Mouse (Mus musculus) layer of hippocampus, adult 11-12 months (tissue): ENCODE data around the gene Fam98a.

Experiments used
- DNase-seq: peaks from one replicate; pipeline ENCODE4 v3.0.0; 2022; ENCODE audit warnings: low spot score

Gene Fam98a

GRCm38 (mm10) chr17:75551512-75552400 is at the start of gene Fam98a:
Fam98a (minus strand) TSS chr17:75551946.
- DNase-seq, result peak; percentile 98

- DNase-seq, result no peak
Observed at GRCm38 (mm10) chr17:75598652-75599051, 46.9 kb upstream of the Fam98a start.

GRCm38 (mm10) chr17:75582738-75583137 is 31.0 kb upstream of the Fam98a start:
- no peak for DNase-seq

GRCm38 (mm10) chr17:75575608-75576007 is 23.9 kb upstream of the Fam98a start:
- DNase-seq, result no peak

- no peak for DNase-seq
Observed at GRCm38 (mm10) chr17:75558041-75558440, 6.3 kb upstream of the Fam98a start.

- no peak for DNase-seq
Observed at GRCm38 (mm10) chr17:75557031-75557430, 5.3 kb upstream of the Fam98a start.

- no peak for DNase-seq
Observed at GRCm38 (mm10) chr17:75550771-75551413, 854 bp downstream of the Fam98a start.

GRCm38 (mm10) chr17:75544262-75544661 is 7.5 kb downstream of the Fam98a start:
- no peak for DNase-seq

- no peak for DNase-seq
Observed at GRCm38 (mm10) chr17:75543434-75543833, 8.3 kb downstream of the Fam98a start.

- no peak for DNase-seq
Observed at GRCm38 (mm10) chr17:75539841-75540240, 11.9 kb downstream of the Fam98a start.

GRCm38 (mm10) chr17:75539130-75539529 is 12.6 kb downstream of the Fam98a start:
- no peak for DNase-seq

GRCm38 (mm10) chr17:75538431-75538830 is 13.3 kb downstream of the Fam98a start:
- DNase-seq, result no peak

GRCm38 (mm10) chr17:75537050-75537445 is 14.7 kb downstream of the Fam98a start:
- DNase-seq, result no peak

GRCm38 (mm10) chr17:75536396-75537049 is 15.2 kb downstream of the Fam98a start:
- peak; percentile 70 for DNase-seq

- no peak for DNase-seq
Observed at GRCm38 (mm10) chr17:75535612-75536011, 16.1 kb downstream of the Fam98a start.

- DNase-seq, result no peak
Observed at GRCm38 (mm10) chr17:75534314-75535020, 17.3 kb downstream of the Fam98a start.

- DNase-seq, result no peak
Observed at GRCm38 (mm10) chr17:75532469-75532986, 19.2 kb downstream of the Fam98a start.

- DNase-seq, result no peak
Observed at GRCm38 (mm10) chr17:75529222-75529935, 22.4 kb downstream of the Fam98a start.

- no peak for DNase-seq
Observed at GRCm38 (mm10) chr17:75526411-75526810, 25.3 kb downstream of the Fam98a start.

GRCm38 (mm10) chr17:75523812-75524211 is 27.9 kb downstream of the Fam98a start:
- peak; percentile 39 for DNase-seq
